Mouse (Mus musculus) testis, adult 2 months (tissue): ENCODE results near the gene Nbeal2.

Experiments used
- CTCF ChIP-seq: fragments of 200-500 bp; IDR thresholded peaks from 2 replicates; pipeline ENCODE4 v1.5.1; 2012; ENCODE audit warnings: low read depth, mild to moderate bottlenecking, inconsistent platforms, low read length, moderate library complexity; ENCODE audit not compliant: control insufficient read depth, insufficient read depth, insufficient replicate concordance
- POLR2A ChIP-seq: fragments of 200-500 bp; IDR thresholded peaks from 2 replicates; pipeline ENCODE4 v1.6.1; 2012; ENCODE audit warnings: low read depth, mild to moderate bottlenecking, inconsistent platforms, low read length, moderate library complexity; ENCODE audit not compliant: control insufficient read depth

GRCm38 (mm10) chr9:110622621-110623219, 31.2 kb downstream of the Nbeal2 start:
- TF ChIP-seq CTCF (no peak), POLR2A (no peak)
